Mouse (Mus musculus) C2C12 (cell line): Measurements from ENCODE around the gene Slco2a1.

ENCODE experiments used
- CEBPB ChIP-seq: IDR thresholded peaks from one replicate; pipeline ENCODE4 v1.6.1; 2011; ENCODE audit warnings: low read depth, mild to moderate bottlenecking, control low read depth, moderate library complexity
- CTCF ChIP-seq: IDR thresholded peaks from one replicate; pipeline ENCODE4 v1.5.1; 2011; ENCODE audit not compliant: control insufficient read depth, insufficient read depth, insufficient read length
- MAX ChIP-seq: IDR thresholded peaks from one replicate; pipeline ENCODE4 v1.6.1; 2011; ENCODE audit warnings: mild to moderate bottlenecking, control low read depth
- MYOD1 ChIP-seq: IDR thresholded peaks from one replicate; pipeline ENCODE4 v1.6.1; 2011; ENCODE audit warnings: low read depth; ENCODE audit not compliant: control insufficient read depth, insufficient read length
- MYOG ChIP-seq: IDR thresholded peaks from one replicate; pipeline ENCODE4 v1.6.1; 2011; ENCODE audit not compliant: control insufficient read depth, insufficient read length; ENCODE audit errors: extremely low read depth
- USF1 ChIP-seq: IDR thresholded peaks from one replicate; pipeline ENCODE4 v1.6.1; 2011; ENCODE audit warnings: low read depth, mild to moderate bottlenecking, control low read depth, moderate library complexity

- no peak for TF ChIP-seq CTCF
- TF ChIP-seq MYOD1, result no peak
- no peak for TF ChIP-seq MAX
- no peak for TF ChIP-seq USF1
- no peak for TF ChIP-seq CEBPB
- TF ChIP-seq MYOG, result no peak
These were observed 88.5 kb downstream of the Slco2a1 start for GRCm38 (mm10) chr9:103076836-103077531.
